Mouse (Mus musculus): ENCODE measurements around the gene Slc4a10. TPM values are rescaled to one million over a fixed set of nuclear protein-coding genes. Genes with fewer than 3 reads are reported as not detected.

Gene Slc4a10
- polyA plus RNA-seq, 1 experiment from 2014 or later, result 0.21 TPM

DNA sequence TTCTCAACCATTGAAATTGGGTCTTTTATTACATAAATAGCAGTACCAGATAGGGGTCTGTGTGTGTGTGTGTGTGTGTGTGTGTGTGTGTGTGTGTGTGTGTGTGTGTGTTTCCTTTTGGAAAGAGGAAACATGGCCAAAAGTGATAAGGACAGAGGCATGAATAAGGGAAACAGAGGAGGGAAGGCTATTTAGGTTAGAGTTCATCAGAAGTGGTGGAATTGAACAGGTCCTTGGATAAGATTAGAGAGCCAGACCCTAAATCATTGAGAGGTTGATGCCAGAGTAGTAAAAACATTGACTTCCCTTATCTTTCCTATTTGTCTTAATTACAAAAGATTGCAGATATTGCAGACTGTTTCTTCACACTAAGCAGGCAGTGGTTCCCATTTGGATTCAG lies 181.3 kb downstream of the Slc4a10 start:
- ATAC-seq (ENCODE audit: insufficient read depth, low FRiP score), result no peak
- H3K27ac ChIP-seq (ENCODE audit: low read length), result no peak overlapping the region

DNA sequence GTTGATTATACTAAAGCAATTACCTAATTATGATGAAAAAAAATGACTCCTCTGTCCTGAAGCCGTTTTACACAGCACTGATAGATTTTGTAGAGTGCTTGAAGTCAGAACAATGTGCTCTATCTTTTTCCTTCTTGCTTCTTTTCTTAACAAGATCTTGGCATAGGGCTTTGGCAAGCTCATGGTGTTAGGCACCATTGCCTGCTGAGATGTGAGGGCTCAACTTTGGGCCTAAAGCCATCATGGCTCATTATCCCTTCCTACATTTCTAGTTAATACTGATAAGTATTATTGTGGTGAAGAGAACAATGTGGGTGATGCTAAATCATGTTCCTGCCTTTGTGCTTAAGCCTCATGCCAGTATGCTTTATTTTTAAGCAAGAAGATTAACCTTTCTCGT lies 185.0 kb downstream of the Slc4a10 start:
- Histone ChIP-seq H3K27ac (ENCODE audit: low read length) (no peak overlapping the region), H3K27me3 (ENCODE audit: control insufficient read depth, insufficient read depth, low read length) (no peaks in the 10 kb centered on the region), H3K36me3 (ENCODE audit: control insufficient read depth, insufficient read depth, low read length) (no peaks in the 10 kb centered on the region), H3K4me1 (ENCODE audit: control insufficient read depth, insufficient read depth, low read length) (no peaks in the 10 kb centered on the region), H3K4me3 (replicated peaks; ENCODE audit: low read length) (no peak overlapping the region), H3K9me3 (replicated peaks; ENCODE audit: control insufficient read depth, low read length) (no peaks in the 10 kb centered on the region), H3K9ac (ENCODE audit: low read length) (no peak overlapping the region), H3K4me2 (ENCODE audit: low read depth, low read length) (no peak overlapping the region)
- WGBS, result 70% methylated on average over 2 of the region's 2 CpGs
- no peak for ATAC-seq (ENCODE audit: insufficient read depth, low FRiP score)

More for the DNA sequence above, 181.3 kb downstream of the Slc4a10 start:
- Histone ChIP-seq H3K36me3 (ENCODE audit: control insufficient read depth, insufficient read depth, low read length) (no peaks in the 10 kb centered on the region), H3K4me3 (replicated peaks; ENCODE audit: low read length) (no peak overlapping the region), H3K9me3 (replicated peaks; ENCODE audit: control insufficient read depth, low read length) (no peaks in the 10 kb centered on the region), H3K27me3 (ENCODE audit: control insufficient read depth, insufficient read depth, low read length) (no peaks in the 10 kb centered on the region), H3K9ac (ENCODE audit: low read length) (no peak overlapping the region), H3K4me2 (ENCODE audit: low read depth, low read length) (no peak overlapping the region), H3K4me1 (ENCODE audit: control insufficient read depth, insufficient read depth, low read length) (no peaks in the 10 kb centered on the region)

DNA sequence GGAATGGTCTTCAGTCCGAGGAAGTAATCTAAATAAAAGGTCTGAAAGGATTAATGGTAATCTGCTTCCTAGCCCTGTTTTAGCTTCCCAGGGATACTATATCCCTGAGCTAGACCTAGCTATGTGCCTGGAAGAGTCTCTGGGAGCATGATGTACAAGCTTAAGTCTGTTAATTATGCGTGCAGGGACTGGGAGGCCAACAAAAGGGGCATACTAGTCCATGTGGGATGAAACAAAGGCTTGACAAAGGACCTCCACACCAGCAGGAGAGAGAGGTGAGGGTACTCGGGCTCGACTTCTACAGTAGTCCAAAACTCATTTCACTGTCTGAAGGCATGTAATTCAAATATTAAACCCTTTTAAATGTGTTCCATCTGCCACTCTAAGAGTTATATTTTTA lies 197.9 kb downstream of the Slc4a10 start:
- Histone ChIP-seq H3K27ac (ENCODE audit: low read length) (no peak overlapping the region), H3K4me3 (replicated peaks; ENCODE audit: low read length) (no peak overlapping the region), H3K9ac (ENCODE audit: low read length) (no peak overlapping the region), H3K4me1 (ENCODE audit: control insufficient read depth, insufficient read depth, low read length) (no peaks in the 10 kb centered on the region), H3K27me3 (ENCODE audit: control insufficient read depth, insufficient read depth, low read length) (no peaks in the 10 kb centered on the region), H3K36me3 (ENCODE audit: control insufficient read depth, insufficient read depth, low read length) (no peaks in the 10 kb centered on the region), H3K9me3 (replicated peaks; ENCODE audit: control insufficient read depth, low read length) (no peaks in the 10 kb centered on the region), H3K4me2 (ENCODE audit: low read depth, low read length) (no peak overlapping the region)
- 54% methylated on average over 4 of the region's 4 CpGs for WGBS
- no peak for ATAC-seq (ENCODE audit: insufficient read depth, low FRiP score)

DNA sequence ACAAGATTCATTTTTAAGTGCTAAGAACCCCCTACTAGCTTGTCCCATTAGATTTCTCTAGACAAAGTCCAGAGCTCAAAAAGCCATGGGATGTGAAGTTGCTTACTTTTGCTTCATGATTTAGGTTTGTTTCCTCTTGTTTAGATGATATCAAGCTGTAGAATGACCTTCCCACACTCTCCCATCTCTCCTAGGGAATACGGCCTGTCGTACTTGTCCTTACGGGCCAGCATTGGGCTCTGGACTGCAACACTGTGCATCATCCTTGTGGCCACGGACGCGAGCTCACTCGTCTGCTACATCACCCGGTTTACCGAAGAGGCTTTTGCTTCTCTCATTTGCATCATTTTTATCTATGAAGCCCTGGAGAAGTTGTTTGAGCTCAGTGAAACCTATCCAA lies 222.2 kb downstream of the Slc4a10 start:
- WGBS, result 78% methylated on average over 9 of the region's 9 CpGs
- H3K9ac ChIP-seq (ENCODE audit: low read length), result no peak overlapping the region
- no peak overlapping the region for H3K27ac ChIP-seq (ENCODE audit: low read length)
- no peak overlapping the region for H3K4me3 ChIP-seq (replicated peaks; ENCODE audit: low read length)
- ATAC-seq (ENCODE audit: insufficient read depth, low FRiP score), result no peak
- H3K4me1 ChIP-seq (ENCODE audit: control insufficient read depth, insufficient read depth, low read length), result no peaks in the 10 kb centered on the region
- no peaks in the 10 kb centered on the region for H3K9me3 ChIP-seq (replicated peaks; ENCODE audit: control insufficient read depth, low read length)
- no peak overlapping the region for H3K4me2 ChIP-seq (ENCODE audit: low read depth, low read length)
- no peaks in the 10 kb centered on the region for H3K36me3 ChIP-seq (ENCODE audit: control insufficient read depth, insufficient read depth, low read length)
- no peaks in the 10 kb centered on the region for H3K27me3 ChIP-seq (ENCODE audit: control insufficient read depth, insufficient read depth, low read length)

DNA sequence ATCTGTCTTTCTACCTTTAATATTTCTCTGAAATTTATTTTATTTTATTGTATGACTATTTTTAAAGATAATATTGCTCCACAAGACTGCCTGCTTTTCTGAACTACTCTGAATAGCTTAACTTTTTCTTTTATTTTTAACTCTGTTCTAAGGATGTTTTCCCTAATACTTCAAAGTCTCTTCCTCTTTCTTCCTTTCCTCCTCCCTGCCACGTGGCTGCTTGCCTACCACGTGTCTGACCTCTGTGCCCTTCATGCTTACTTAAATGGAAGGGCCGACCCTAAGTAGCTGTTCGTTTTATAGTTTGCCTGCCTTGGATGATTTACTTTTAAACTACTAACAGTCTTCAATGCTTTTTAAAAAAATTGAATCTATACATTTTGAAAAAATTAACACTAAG lies 225.6 kb downstream of the Slc4a10 start:
- H3K4me3 ChIP-seq (replicated peaks; ENCODE audit: low read length), result no peak overlapping the region
- no peak overlapping the region for H3K9ac ChIP-seq (ENCODE audit: low read length)
- H3K36me3 ChIP-seq (ENCODE audit: control insufficient read depth, insufficient read depth, low read length), result no peaks in the 10 kb centered on the region
- H3K4me1 ChIP-seq (ENCODE audit: control insufficient read depth, insufficient read depth, low read length), result no peaks in the 10 kb centered on the region
- no peak for ATAC-seq (ENCODE audit: insufficient read depth, low FRiP score)
- no peak overlapping the region for H3K27ac ChIP-seq (ENCODE audit: low read length)
- H3K27me3 ChIP-seq (ENCODE audit: control insufficient read depth, insufficient read depth, low read length), result no peaks in the 10 kb centered on the region
- no peak overlapping the region for H3K4me2 ChIP-seq (ENCODE audit: low read depth, low read length)
- no peaks in the 10 kb centered on the region for H3K9me3 ChIP-seq (replicated peaks; ENCODE audit: control insufficient read depth, low read length)
- 41% methylated on average over 4 of the region's 4 CpGs for WGBS

DNA sequence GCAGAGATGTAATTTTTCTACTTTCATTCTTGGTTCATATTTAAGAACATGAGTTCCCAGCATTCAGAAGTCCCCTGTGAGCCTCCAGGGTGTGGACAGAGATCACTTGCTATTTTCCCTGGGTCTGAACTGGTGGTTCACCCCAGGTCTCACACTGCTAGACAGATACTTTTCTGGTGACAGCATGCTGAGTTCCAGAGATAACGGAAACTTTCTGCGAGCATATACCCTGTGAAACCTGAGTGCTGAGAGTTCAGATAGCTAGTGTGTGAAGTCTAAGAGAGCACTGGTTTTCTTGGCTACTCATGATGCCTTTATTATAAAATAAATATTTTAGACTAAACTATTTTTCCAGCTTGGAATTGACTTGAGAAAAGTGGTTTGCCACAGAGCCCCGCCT lies 232.5 kb downstream of the Slc4a10 start:
- H3K9me3 ChIP-seq (replicated peaks; ENCODE audit: control insufficient read depth, low read length), result no peaks in the 10 kb centered on the region
- no peak overlapping the region for H3K9ac ChIP-seq (ENCODE audit: low read length)
- no peak overlapping the region for H3K27ac ChIP-seq (ENCODE audit: low read length)
- H3K4me2 ChIP-seq (ENCODE audit: low read depth, low read length), result no peak overlapping the region
- H3K36me3 ChIP-seq (ENCODE audit: control insufficient read depth, insufficient read depth, low read length), result no peaks in the 10 kb centered on the region
- ATAC-seq (ENCODE audit: insufficient read depth, low FRiP score), result no peak
- WGBS, result 58% methylated on average over 3 of the region's 3 CpGs
- no peaks in the 10 kb centered on the region for H3K4me1 ChIP-seq (ENCODE audit: control insufficient read depth, insufficient read depth, low read length)
- H3K4me3 ChIP-seq (replicated peaks; ENCODE audit: low read length), result no peak overlapping the region
- H3K27me3 ChIP-seq (ENCODE audit: control insufficient read depth, insufficient read depth, low read length), result no peaks in the 10 kb centered on the region

DNA sequence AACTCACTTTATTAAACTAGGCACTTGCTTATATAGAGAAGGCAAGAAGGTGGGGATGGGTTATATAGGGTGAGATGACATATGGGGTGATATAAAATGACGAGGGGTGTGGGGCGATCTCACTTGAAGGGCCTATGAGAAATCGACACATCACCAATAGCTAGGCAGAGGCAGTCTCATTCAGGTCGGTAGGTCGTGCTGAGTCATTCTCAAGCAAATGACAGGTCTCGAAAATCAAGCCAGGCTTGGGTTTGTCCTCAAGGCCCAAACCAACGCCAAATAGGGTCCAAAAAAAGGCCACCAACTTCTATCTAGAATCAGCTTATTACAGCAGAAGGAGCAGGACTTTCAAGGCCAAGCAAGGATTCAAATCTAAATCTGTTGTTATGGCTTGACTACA lies 233.5 kb downstream of the Slc4a10 start:
- Histone ChIP-seq H3K36me3 (ENCODE audit: control insufficient read depth, insufficient read depth, low read length) (no peaks in the 10 kb centered on the region), H3K4me2 (ENCODE audit: low read depth, low read length) (no peak overlapping the region), H3K4me3 (replicated peaks; ENCODE audit: low read length) (no peak overlapping the region), H3K9me3 (replicated peaks; ENCODE audit: control insufficient read depth, low read length) (no peaks in the 10 kb centered on the region), H3K27ac (ENCODE audit: low read length) (no peak overlapping the region), H3K27me3 (ENCODE audit: control insufficient read depth, insufficient read depth, low read length) (no peaks in the 10 kb centered on the region), H3K9ac (ENCODE audit: low read length) (no peak overlapping the region), H3K4me1 (ENCODE audit: control insufficient read depth, insufficient read depth, low read length) (no peaks in the 10 kb centered on the region)
- ATAC-seq (ENCODE audit: insufficient read depth, low FRiP score), result no peak
- 86% methylated on average over 7 of the region's 7 CpGs for WGBS

DNA sequence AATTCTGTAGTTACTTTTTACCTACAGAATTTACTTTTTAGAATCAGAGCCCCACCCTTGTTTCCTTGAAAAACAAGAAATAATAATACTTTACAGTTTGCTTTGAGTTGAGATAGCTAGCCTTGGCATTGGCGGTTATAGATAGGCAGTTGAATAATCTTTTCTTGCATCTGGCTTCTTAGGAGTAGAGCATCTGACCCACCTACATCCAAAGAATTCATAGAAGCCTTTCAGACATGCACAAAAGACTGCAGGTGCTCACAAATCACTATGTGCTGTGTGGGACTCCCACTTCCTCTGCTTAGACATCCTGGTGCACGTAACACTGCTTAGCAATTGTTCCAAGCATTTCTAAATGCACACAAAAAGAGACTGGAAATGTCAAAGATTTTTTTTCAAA lies 238.8 kb downstream of the Slc4a10 start:
- WGBS, result 75% methylated on average over 2 of the region's 2 CpGs
- no peak overlapping the region for H3K4me2 ChIP-seq (ENCODE audit: low read depth, low read length)
- H3K9ac ChIP-seq (ENCODE audit: low read length), result no peak overlapping the region
- H3K27me3 ChIP-seq (ENCODE audit: control insufficient read depth, insufficient read depth, low read length), result no peaks in the 10 kb centered on the region
- H3K36me3 ChIP-seq (ENCODE audit: control insufficient read depth, insufficient read depth, low read length), result no peaks in the 10 kb centered on the region
- H3K4me1 ChIP-seq (ENCODE audit: control insufficient read depth, insufficient read depth, low read length), result no peaks in the 10 kb centered on the region
- no peaks in the 10 kb centered on the region for H3K9me3 ChIP-seq (replicated peaks; ENCODE audit: control insufficient read depth, low read length)
- H3K4me3 ChIP-seq (replicated peaks; ENCODE audit: low read length), result no peak overlapping the region
- no peak for ATAC-seq (ENCODE audit: insufficient read depth, low FRiP score)
- H3K27ac ChIP-seq (ENCODE audit: low read length), result no peak overlapping the region

DNA sequence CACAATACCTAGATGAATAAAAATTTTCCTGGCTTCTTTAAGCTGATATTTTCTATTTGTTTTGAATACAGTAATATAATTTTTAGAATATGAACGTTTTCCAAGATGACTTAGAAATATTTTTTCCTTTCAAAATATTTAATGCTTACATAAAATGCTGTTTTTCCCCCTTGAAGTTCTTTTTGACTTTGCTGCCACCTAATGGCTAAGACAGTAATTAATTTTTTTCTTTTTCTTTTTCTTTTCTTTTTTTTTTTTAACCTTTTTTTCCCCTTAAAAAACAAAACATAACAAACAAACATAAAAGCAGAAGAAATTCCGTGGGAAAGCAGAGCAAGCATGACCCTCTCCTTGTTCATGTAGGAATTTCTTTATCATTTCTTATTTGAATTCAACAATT lies 239.6 kb downstream of the Slc4a10 start:
- Histone ChIP-seq H3K4me2 (ENCODE audit: low read depth, low read length) (no peak overlapping the region), H3K9ac (ENCODE audit: low read length) (no peak overlapping the region), H3K4me3 (replicated peaks; ENCODE audit: low read length) (no peak overlapping the region), H3K36me3 (ENCODE audit: control insufficient read depth, insufficient read depth, low read length) (no peaks in the 10 kb centered on the region), H3K9me3 (replicated peaks; ENCODE audit: control insufficient read depth, low read length) (no peaks in the 10 kb centered on the region), H3K4me1 (ENCODE audit: control insufficient read depth, insufficient read depth, low read length) (no peaks in the 10 kb centered on the region), H3K27ac (ENCODE audit: low read length) (no peak overlapping the region), H3K27me3 (ENCODE audit: control insufficient read depth, insufficient read depth, low read length) (no peaks in the 10 kb centered on the region)
- WGBS, result 0% methylated on average over 2 of the region's 2 CpGs
- no peak for ATAC-seq (ENCODE audit: insufficient read depth, low FRiP score)

DNA sequence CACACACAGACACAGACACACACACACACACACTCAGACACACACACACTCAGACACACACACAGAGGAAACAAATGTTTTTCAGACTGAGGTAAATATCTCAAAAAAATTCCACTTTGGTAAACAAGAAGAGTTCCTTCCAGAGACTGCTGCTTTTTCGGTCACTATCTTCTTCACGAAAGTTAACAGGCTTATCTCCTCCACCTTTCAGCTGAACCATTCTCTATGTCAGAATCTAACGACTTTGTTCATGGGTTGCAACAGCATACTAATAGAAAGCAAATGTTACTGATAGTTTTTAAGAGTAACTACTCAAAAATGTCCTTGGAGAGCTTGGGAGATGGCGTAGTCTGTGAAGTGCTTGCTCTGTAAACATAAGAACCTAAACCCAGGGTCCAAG lies 241.3 kb downstream of the Slc4a10 start:
- WGBS, result 50% methylated on average over 4 of the region's 4 CpGs
- no peak overlapping the region for H3K9ac ChIP-seq (ENCODE audit: low read length)
- no peaks in the 10 kb centered on the region for H3K4me1 ChIP-seq (ENCODE audit: control insufficient read depth, insufficient read depth, low read length)
- H3K4me3 ChIP-seq (replicated peaks; ENCODE audit: low read length), result no peak overlapping the region
- no peaks in the 10 kb centered on the region for H3K9me3 ChIP-seq (replicated peaks; ENCODE audit: control insufficient read depth, low read length)
- no peak overlapping the region for H3K4me2 ChIP-seq (ENCODE audit: low read depth, low read length)
- H3K36me3 ChIP-seq (ENCODE audit: control insufficient read depth, insufficient read depth, low read length), result no peaks in the 10 kb centered on the region
- no peak for ATAC-seq (ENCODE audit: insufficient read depth, low FRiP score)
- H3K27me3 ChIP-seq (ENCODE audit: control insufficient read depth, insufficient read depth, low read length), result no peaks in the 10 kb centered on the region
- H3K27ac ChIP-seq (ENCODE audit: low read length), result no peak overlapping the region
